Mouse (Mus musculus): ENCODE measurements around the gene Eml4. TPM values are rescaled to one million over a fixed set of nuclear protein-coding genes. Genes with fewer than 3 reads are reported as not detected.

Eml4 gene
- 10 to 100 TPM; 18.5 to 21.1 TPM for total RNA-seq (2023)

GRCm38 (mm10) chr17:83350379-83351091 is at the start of gene Eml4:
Eml4 (plus strand) TSS chr17:83350931.

DNA sequence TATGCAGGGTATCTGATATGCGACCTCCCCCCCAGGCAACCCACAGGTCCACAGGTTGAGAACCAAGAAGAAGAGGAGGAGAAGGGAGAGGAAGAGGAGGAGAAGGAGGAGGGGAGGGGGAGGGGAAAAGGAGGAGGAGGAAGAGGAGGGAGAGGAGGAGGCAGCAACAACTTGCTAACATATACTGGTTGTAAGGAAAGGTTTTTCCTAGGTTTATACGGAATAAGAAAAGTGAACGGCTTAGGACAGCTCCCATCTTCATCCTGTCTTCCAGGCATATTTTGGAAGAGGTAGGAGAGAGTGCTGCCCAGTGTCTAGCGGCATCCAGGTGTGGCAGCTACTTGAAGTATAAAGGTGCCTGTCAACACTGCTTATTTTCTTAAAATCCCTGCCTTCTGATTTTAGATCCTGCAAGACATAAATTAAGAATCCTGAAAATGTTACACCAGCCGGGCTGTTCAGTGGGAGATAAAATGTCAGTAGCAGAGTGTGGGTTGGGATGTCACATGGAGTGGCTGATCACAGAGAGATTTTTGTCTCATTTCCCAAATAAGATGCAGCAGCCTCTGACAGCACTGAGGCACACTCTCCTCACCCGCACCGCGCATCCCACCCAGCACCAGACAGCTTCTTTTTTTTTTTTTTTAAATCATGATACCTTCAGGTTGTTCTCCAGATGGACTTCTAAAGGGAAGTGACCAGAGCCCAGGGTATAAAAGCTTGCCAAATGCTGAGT is 166.7 kb downstream of the Eml4 start, which contains the start of gene Cox7a2l:
Gene Cox7a2l (minus strand): TSS at position 51 of the 736 bp plus-strand sequence.

Other genes with a start within 250 kb of the Eml4 start
- gene Pkdcc, start 135.6 kb upstream of the Eml4 start, total RNA-seq (2023) = 1 to 10 TPM; 4.7 to 5.4 TPM
- gene Cox7a2l, start 166.4 kb downstream of the Eml4 start, total RNA-seq (2023) = 100 to 1,000 TPM; 101 to 109 TPM